Mouse (Mus musculus): ENCODE measurements around the gene Alg14.

Alg14 gene

DNA sequence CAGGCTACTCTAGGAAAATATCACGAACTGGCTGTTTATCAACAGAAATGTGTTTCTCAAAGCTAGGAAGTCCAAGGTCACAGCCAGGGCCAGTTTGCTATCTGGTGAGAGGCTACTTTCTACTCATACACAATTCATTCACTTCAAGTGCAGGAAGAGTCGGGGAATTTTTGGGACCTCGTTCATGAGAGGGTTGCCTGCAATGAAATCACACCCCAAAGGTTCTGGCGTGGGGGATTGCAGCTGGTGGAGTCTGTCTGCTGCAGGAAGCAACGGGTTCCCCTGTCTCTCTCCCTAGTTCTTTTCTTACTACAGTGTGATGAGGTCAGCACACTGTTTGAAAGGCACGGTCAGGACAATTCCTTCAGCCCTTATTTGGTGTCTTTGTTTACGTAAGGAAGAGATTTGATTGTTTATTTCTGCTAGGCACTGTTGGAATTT is 48.8 kb downstream of the Alg14 start:
- no peak for DNase-seq

GRCm38 (mm10) chr3:121343224-121343623 is 51.7 kb downstream of the Alg14 start:
- no peak for DNase-seq

DNA sequence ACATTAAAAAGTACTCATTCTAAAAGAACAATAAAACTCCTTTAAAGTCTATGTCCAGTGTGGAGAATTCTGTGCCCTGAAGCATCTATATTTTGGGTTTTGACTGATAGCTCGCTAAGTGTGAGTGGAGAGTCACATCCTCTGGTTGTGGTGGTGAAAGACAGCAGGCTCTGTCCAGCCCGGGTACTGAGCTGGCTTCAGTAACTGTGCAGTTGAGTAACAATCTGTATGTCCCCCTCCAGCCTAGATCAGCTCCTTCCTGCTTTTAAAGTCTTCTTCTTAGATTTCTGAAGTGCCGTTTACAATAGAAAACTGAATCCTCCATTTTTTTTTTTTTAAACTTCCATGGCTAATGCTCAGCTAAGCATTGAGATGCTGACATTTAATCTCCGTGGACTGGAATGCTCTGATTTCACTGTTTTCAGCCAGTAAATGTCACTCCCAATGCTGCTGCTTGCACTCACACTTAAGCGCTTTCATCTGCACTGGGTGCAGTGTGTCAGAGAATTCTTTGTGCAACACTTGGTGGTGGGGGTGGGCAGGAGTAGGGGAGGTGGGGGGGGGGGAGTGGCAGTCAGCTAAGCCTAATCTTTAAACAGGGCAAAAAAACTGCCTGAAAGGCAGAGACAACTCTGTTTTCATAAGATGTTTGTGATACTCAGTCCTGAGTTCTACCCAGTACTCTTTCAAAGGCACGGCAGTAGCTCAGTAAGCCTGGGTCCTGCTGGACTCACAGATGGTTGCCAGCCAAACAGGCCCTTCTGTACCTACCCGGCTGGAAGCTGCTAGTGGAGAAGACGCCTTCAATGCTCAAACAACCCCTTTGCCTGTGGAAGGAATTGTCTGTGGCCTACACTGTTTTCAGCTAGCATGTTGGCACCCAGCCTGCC is 52.7 kb downstream of the Alg14 start:
- DNase-seq: no peak

GRCm38 (mm10) chr3:121344951-121345642 is 53.5 kb downstream of the Alg14 start:
- DNase-seq: no peak

GRCm38 (mm10) chr3:121345643-121346000 is 54.0 kb downstream of the Alg14 start:
- no peak for DNase-seq

DNA sequence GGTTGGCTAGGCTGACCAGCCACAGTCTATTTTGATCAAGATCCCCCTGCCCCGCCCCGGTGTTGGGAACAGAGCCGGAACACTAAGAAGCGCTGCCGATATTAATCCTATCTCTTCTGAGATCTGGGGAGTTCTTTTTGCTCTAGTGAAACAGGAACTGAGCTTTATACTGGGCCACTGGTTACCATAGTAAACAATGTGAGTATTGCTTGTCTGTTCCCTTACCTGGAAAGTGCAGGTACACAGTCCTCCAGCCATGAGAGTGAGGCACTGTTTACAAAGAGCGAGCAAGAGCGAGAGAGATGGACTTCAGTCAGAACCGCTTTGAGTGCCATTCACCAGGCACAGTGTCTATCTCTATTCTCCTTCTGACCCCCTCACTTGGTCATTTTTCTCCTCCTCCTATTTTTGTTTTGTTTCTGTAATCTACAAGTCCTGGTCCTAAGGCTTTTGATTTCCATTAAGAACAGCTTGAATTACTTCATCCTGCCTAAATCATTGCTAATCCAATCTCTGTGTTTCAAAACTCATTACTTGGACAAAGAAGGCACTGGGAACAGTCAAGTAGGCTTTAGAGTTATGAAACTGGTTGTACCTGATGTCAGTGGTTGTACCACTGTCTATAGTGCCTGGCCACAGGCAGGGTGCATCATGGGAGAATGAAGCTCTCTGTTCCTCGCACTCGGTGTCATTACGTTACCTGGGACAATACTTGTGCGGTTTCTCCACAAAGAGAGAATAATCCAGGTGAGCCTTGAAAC is 55.1 kb downstream of the Alg14 start:
- no peak for DNase-seq

DNA sequence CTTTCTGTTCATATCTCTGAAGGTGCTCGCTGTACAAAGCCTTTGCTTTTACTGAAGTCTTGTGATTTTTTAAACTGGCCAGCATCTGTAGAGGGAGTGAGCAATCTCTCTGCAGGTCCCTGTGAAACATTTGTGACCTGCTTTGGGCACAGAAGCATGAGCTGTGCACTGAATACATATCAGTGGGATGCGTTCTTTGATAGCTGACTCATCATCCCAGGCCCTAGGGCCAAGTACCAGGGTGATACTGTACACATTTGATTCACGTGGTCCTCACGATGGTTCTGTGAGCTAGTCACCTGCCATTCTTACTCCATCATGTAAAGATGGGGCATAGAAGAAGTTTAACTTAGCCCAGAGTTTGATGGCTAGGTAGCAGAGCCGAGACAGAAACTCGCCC is 57.2 kb downstream of the Alg14 start:
- DNase-seq: no peak

- peak; percentile 12 for DNase-seq
Measured at GRCm38 (mm10) chr3:121349334-121350169, 58.0 kb downstream of the Alg14 start.

DNA sequence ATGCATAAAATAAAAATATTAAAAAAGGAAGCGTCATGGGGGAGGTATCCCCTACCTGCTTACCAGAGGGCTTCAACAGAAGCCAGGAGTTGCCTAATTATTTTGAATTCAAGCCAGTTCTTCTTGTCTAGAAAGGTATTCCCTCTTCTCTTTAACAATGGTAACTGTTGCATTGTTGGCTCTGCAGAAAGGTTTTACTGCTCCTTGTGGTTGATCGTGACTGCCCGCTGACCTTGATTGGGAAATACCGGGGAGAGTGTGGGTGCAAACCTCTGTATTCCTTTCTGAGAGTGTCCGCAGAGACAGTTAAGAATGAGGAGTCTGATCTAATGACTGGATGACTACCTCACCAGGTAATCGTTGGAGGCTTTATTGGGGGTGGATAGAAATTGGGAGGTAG is 59.7 kb downstream of the Alg14 start:
- DNase-seq: no peak

- DNase-seq: no peak
Measured at GRCm38 (mm10) chr3:121354281-121354680, 62.7 kb downstream of the Alg14 start.

DNA sequence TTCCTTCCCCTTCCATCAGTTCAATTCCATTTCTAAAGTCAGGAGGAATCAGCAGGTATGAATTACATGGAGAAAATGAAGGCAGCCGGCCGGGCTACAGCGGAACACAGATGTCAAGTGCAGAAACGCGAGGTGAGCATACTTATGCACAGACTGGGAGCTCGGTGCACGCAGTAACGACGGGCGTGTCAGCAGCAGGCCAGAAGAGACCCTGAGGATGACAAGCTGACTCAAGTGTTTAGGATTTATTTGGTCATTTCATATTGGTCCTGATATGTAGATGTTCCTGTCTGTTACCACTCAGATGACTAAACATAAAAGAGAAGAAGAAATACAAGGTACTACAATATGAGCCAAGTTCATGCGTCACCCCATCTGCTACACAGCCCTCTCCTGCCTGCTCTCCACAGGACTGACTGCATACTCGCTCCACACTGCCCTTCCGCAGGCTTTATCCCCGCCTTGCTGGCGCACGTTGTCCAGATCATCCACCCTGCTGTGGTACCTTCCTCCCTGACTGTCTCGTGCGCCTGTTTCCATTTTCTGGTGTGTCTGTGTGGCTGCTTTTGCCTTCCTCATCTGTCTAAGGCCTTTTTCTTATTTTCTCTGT is 63.4 kb downstream of the Alg14 start:
- DNase-seq: peak; percentile 61

GRCm38 (mm10) chr3:121355569-121355968 is 64.0 kb downstream of the Alg14 start:
- no peak for DNase-seq

DNA sequence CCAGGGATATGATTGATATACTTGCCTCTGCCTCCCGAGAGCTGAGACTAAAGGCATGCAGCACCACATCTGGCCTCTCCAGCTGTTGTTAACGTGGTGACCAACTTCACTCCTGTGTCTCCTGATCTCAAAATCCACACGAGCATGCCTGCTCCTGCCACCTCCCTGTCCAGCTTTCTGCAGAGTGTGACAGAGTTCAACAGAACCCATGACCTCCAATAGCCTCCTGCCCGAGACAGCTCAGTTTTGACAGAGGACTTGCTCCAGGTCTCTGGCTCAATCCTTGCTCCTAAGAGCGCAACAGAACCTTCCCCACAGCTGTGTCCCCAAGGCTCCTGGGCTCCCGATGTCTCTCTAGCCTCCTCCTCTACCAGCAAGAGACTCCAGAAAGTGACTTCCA is 64.5 kb downstream of the Alg14 start:
- no peak for DNase-seq

- DNase-seq: no peak
Measured at GRCm38 (mm10) chr3:121357030-121357429, 65.5 kb downstream of the Alg14 start.

DNA sequence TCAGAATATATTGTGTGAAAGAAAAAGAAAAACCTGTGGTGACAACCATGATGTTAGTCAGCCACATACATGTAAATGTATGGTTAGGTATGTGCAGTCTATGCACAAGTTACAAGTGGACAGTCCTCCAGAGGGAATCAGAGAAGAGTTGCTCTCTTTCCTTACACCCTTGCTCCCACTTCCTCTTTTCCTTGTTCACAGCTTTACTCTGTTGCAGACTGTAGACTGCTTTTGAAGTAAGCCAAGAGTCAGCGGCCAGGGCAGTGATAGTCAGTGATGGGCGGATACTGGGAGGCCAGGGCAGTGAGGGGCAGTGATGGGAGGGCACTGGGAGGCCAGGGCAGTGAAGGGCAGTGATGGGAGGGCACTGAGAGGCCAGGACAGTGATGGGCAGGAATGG is 66.7 kb downstream of the Alg14 start:
- DNase-seq: no peak

DNA sequence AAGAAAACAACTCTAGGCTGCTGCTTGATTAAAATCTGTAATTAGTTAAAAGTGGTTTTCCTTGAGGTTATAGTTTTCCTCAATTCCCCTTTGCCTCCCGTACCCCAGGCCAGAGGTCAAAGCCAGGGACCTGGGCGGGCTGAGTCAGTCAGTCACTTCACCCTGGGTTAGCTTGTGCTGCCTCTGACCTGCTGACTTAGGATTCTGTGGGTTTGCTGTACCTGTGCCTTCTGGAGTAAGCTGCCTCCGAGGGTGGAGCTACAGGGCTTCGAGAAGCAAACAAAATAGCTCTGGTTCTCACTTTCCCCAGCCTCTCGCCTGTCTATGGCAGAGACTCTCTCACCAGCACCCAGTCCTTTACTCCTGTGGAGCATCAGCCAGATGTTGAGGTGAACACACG is 67.3 kb downstream of the Alg14 start:
- no peak for DNase-seq

DNA sequence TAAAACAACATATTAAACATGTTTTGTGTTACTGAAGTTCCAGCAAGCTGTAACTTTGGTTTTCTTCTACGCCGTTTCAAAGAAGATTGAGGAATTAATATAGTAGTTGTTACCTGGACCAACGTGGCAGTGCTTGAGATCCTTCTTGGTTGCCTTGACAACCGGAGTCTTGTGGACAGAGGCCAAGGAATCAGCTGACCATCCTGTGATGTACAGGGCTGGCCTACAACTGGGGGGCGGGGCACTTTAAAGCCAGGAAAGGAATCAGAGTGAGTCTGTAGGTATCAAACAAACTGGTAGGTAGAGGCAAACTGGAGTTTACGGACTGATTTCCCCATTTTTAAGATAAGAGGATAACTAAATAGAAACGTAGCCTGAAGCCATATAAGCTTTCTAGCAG is 67.7 kb downstream of the Alg14 start:
- no peak for DNase-seq

GRCm38 (mm10) chr3:121362002-121362401 is 70.4 kb downstream of the Alg14 start:
- no peak for DNase-seq

DNA sequence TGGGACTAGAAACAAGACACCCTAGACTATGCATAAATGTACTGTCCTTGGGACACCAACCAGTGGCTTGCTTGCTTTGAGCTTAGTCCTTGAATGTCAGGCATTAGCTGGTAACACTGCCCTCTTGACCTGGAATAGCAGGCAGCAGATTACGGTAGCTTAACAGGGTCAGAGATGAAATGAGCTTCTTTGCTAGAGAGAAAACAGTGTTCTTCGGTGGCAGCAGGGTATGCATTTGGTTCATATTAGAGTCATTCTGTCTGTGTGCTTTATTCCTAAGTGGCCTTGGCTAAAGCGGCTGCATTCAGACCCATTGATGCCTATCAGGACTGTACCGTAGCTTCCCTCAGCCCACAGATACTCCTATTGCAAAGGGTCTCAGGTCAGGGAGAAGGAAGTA is 72.8 kb downstream of the Alg14 start:
- DNase-seq: no peak

GRCm38 (mm10) chr3:121365131-121365530 is 73.6 kb downstream of the Alg14 start:
- DNase-seq: no peak

DNA sequence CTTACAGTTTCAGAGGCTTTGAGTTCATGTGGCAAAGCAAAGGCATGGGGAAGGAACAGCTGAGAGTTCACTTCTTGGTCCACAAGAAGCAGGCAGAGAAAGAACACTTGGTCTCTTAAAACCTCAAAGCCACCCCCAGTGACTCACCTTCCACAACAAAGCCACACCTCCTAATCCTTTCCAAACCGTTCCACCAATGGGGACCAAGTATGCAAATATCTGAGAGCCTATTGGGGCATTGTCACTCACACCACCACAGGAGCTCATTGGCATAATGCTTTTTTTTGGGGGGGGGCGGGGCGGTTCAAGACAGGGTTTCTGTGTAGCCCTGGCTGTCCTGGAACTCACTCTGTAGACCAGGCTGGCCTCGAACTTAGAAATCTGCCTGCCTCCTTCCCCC is 77.0 kb downstream of the Alg14 start:
- DNase-seq: no peak

DNA sequence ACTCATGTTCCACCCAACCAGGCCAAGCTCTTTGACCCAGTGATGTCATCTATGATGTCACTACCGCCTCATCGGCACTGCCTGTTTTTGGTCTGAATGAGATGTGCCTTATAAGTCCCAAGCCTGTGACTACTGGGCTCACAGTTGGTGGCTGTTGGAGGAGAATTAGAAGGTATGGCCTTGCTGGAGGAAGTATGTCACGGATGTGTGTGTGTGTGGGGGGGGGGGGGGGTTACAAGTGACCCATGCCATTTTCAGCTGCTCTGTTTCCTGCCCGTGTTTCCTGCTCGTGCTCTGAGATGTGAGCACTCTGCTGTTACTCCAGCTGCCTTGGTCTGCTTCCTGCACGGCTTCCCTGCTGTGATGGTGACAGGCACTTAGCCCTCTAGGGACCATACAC is 77.9 kb downstream of the Alg14 start:
- DNase-seq: no peak

All from cerebellum, adult 8-10 months (tissue).